Mouse (Mus musculus) forebrain, embryonic 16.5 days (tissue): ENCODE data around the gene Nr2c2ap. TPM values are rescaled to one million over a fixed set of nuclear protein-coding genes. Genes with fewer than 3 reads are reported as not detected.

Experiments
- ATAC-seq: fragments of 200-750 bp; cut with Nextera tagmentation; 2 replicates; pipeline ENCODE4 v1.8.0; 2017; ENCODE audit warnings: mild to moderate bottlenecking, moderate library complexity
- H3K27ac ChIP-seq: fragments of 300-500 bp; sonication (generic); 2 replicates; pipeline ENCODE4 v1.5.1; 2014; ENCODE audit warnings: low read length, control low read depth
- H3K27me3 ChIP-seq: fragments of 300-500 bp; sonication (generic); replicated peaks from 2 replicates; pipeline ENCODE4 v1.6.1; 2014; ENCODE audit warnings: low read length; ENCODE audit not compliant: control insufficient read depth, insufficient read depth
- H3K36me3 ChIP-seq: fragments of 300-500 bp; sonication (generic); 2 replicates; pipeline ENCODE4 v1.6.1; 2014; ENCODE audit not compliant: control insufficient read depth, insufficient read depth
- H3K4me1 ChIP-seq: fragments of 300-500 bp; sonication (generic); replicated peaks from 2 replicates; pipeline ENCODE4 v1.6.1; 2014; ENCODE audit warnings: low read length; ENCODE audit not compliant: control insufficient read depth, insufficient read depth
- H3K4me2 ChIP-seq: fragments of 300-500 bp; sonication (generic); 2 replicates; pipeline ENCODE4 v1.6.1; 2014; ENCODE audit warnings: mild to moderate bottlenecking, low read length, control low read depth
- H3K4me3 ChIP-seq: fragments of 300-500 bp; sonication (generic); replicated peaks from 2 replicates; pipeline ENCODE4 v1.5.1; 2014; ENCODE audit warnings: mild to moderate bottlenecking, low read length, control low read depth
- H3K9ac ChIP-seq: fragments of 300-500 bp; sonication (generic); replicated peaks from 2 replicates; pipeline ENCODE4 v1.6.1; 2014; ENCODE audit warnings: low read depth, low read length, control low read depth
- H3K9me3 ChIP-seq: fragments of 300-500 bp; sonication (generic); 2 replicates; pipeline ENCODE4 v1.6.1; 2016; ENCODE audit warnings: low read length; ENCODE audit not compliant: control insufficient read depth
- WGBS: fragments of 180-500 bp; shearing (Covaris S2); extraction: QIAGEN DNeasy Blood & Tissue Kit; methylation state at CpG from one replicate; pipeline ENCODE4 v1.1.7; 2014; 5-methylcytosine and 5-hydroxymethylcytosine counted together
- polyA plus RNA-seq: library from polyadenylated mRNA; unstranded; fragments of >200 nt; fragmentation: Nextera tagmentation; extraction: Ambion mirVana; gene quantifications from 2 replicates; pipeline ENCODE4 v1.2.1, GENCODE M21; 2015

Gene Nr2c2ap
- 44.0 and 44.8 TPM in 2 replicates for polyA plus RNA-seq

DNA sequence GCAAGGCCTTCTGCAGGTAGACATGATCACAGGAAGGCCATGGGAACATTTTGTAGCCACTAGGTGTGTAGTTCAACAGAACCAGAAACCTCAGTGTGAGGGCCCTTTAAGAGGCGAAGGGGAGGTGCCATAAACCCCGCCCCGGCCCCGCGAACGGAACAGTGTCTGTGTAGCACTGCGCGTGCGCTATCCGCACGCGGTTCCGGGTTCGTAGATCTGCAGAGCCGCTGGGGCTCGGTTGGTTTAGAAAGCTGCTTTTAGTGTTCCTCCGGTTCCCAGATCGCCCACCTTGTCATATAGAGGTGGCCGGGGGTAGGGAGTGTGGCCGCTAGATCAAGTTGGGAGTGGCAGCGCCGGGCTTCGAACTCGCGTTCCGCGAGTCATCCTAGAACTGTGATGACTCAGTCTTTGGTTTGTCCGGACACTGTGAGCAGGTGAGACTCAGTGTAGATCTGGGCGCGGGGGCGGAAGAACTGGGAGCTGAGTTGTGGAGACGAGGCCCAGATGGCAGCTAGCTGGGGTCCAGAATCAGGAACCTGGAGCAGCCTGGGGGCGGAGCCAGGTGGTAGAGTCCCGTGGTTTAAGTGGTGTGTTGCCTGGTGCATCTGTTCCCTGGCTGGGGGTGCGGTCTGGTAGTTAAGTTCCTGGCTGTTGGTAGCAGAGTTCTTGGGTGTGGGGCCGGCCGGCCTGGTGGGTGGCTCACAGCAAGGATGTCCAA lies at the start of gene Nr2c2ap:
Gene Nr2c2ap, plus strand, starts transcription at position 168 of the 718 bp plus-strand sequence.
- H3K4me2 ChIP-seq = peak within 1 kb of the TSS; percentile 61
- H3K27ac ChIP-seq = peak within 1 kb of the TSS; percentile 71
- H3K9ac ChIP-seq = peak within 1 kb of the TSS; percentile 63
- no peaks in the 10 kb centered on the region for H3K27me3 ChIP-seq
- peak within 1 kb of the TSS; percentile 80 for H3K4me3 ChIP-seq
- no peaks in the 10 kb centered on the region for H3K9me3 ChIP-seq
- peaks cover 30% of the 10 kb centered on the region for H3K4me1 ChIP-seq
- peaks cover 15% of the 10 kb centered on the region for H3K36me3 ChIP-seq
- peak; percentile 85 for ATAC-seq
- WGBS = under 1% methylated on average over 37 of the region's 37 CpGs

DNA sequence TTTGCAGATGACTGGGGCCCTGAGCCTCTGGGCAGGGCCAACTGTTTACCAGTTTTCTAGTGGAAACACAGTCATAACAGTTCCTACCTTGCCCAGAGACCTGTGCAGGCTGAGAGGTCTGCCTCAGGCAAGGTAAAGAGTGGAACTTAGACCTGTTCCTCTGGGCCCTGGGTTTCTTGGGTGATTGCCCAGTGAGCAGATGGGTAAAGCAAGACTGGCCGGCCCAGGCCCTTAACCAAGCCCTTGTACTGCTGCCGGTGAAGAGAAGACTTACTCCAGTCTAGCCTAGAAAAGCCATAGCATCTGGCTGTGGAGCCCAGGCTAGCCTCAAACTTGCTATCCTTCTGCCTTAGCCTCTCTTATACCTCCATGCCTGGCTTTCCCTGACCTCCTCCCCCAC lies 49.2 kb upstream of the Nr2c2ap start:
- no peak for ATAC-seq
- no peak overlapping the region for H3K9ac ChIP-seq
- H3K9me3 ChIP-seq = no peaks in the 10 kb centered on the region
- H3K4me3 ChIP-seq = no peak overlapping the region
- 98% methylated on average over 2 of the region's 2 CpGs for WGBS
- H3K4me2 ChIP-seq = no peak overlapping the region
- H3K36me3 ChIP-seq = no peaks in the 10 kb centered on the region
- no peak overlapping the region for H3K27ac ChIP-seq
- H3K27me3 ChIP-seq = peaks cover 48% of the 10 kb centered on the region
- peaks cover 19% of the 10 kb centered on the region for H3K4me1 ChIP-seq

DNA sequence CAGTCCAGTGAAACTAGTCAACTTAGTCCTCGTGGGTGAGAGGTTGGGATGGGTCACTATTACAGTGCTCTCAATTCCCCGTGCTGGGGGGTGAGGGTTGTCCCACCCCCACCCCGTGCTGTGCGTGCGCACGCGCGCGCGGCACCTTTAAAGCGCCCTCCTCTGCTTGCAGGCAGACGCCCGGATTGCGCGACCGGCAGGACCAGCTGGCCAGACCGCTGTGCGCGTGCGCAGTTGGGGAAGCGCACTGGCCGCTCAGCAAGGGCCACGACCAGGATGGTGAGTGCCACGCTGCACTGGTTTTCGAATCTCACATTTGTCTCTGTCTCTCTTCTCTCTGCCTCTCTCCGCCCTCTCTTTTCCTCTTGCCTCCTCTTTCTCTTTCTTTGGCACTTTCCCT lies 47.8 kb upstream of the Nr2c2ap start, which contains the start of gene Hapln4:
Gene Hapln4, plus strand, starts transcription at position 173 of the 400 bp plus-strand sequence.
- Histone ChIP-seq H3K27ac (no peak within 1 kb of the TSS), H3K4me3 (peak within 1 kb of the TSS; percentile 46), H3K9me3 (no peaks in the 10 kb centered on the region), H3K27me3 (peaks cover 60% of the 10 kb centered on the region), H3K9ac (peak within 1 kb of the TSS; percentile 26), H3K36me3 (no peaks in the 10 kb centered on the region), H3K4me2 (peak within 1 kb of the TSS; percentile 86), H3K4me1 (peaks cover 27% of the 10 kb centered on the region)
- ATAC-seq = no peak
- 0% methylated on average over 26 of the region's 26 CpGs for WGBS

DNA sequence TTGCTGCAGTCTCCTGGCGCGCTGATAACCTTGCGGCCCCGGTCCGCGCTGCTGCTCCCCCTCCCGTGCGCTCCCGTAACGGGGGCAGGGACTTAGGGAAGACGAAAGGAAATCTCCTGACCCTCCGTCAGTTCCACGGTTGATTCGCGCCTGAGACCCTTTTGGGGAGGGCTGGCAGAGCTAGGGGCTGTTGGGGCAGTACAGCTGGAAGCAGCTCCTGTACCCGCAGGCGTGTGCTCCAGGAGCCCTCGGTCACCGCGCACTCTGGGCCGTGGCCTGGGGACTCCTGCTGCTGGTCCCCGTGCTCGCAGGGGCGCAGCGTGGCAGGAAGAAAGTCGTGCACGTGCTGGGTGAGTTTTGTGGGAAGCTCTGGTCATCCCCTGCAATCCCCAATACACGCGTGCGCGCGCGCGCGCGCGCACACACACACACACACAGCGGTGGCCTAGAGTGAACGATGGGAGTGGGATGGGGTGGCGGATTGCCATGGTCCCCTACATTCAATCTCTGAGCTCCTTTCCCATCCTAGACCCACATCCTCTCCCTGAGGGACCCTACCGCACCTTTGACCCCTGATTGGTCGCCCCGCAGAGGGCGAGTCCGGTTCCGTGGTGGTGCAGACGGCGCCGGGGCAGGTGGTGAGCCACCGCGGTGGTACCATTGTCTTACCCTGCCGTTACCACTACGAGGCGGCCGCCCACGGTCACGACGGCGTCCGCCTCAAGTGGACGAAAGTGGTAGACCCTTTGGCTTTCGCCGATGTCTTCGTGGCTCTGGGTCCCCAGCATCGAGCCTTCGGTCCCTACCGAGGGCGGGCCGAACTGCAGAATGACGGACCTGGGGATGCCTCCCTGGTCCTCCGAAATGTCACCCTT lies 46.7 kb upstream of the Nr2c2ap start:
- Histone ChIP-seq H3K9ac (peak overlapping the region; percentile 26), H3K36me3 (no peaks in the 10 kb centered on the region), H3K4me2 (peak overlapping the region; percentile 86), H3K27me3 (peaks cover 68% of the 10 kb centered on the region), H3K4me3 (peak overlapping the region; percentile 46), H3K4me1 (peaks cover 27% of the 10 kb centered on the region), H3K9me3 (no peaks in the 10 kb centered on the region), H3K27ac (no peak overlapping the region)
- under 1% methylated on average over 71 of the region's 71 CpGs for WGBS
- ATAC-seq = no peak

DNA sequence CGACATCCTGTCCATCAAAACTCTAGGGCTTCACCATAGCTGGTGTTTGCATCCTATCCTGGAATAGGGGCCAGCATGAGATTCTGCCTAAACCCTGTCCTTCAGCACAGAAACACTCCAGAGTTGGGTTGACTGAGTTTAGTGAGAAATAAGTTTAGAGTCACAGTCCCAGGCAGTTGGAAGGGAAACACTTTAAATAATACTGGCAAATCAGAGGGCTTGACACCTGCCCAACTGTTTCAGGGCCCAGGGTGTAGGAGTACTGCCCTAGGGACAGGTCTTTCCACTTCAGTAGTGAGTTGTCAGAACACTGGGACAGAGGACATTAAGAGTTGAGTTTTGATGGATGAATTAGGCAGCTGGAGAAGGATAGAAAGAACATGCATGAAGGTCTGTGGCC lies 45.0 kb upstream of the Nr2c2ap start:
- no peak for ATAC-seq
- no peaks in the 10 kb centered on the region for H3K36me3 ChIP-seq
- H3K27ac ChIP-seq = no peak overlapping the region
- no peak overlapping the region for H3K4me3 ChIP-seq
- H3K4me2 ChIP-seq = no peak overlapping the region
- 31% methylated on average over 1 of the region's 1 CpGs for whole genome bisulfite sequencing
- peaks cover 68% of the 10 kb centered on the region for H3K27me3 ChIP-seq
- no peaks in the 10 kb centered on the region for H3K9me3 ChIP-seq
- H3K9ac ChIP-seq = no peak overlapping the region
- H3K4me1 ChIP-seq = peaks cover 27% of the 10 kb centered on the region

GRCm38 (mm10) chr8:70087237-70087636 lies 43.9 kb upstream of the Nr2c2ap start:
- Histone ChIP-seq H3K4me1 (peaks cover 27% of the 10 kb centered on the region), H3K36me3 (no peaks in the 10 kb centered on the region), H3K4me2 (no peak overlapping the region), H3K27ac (no peak overlapping the region), H3K27me3 (peaks cover 61% of the 10 kb centered on the region), H3K9me3 (no peaks in the 10 kb centered on the region), H3K4me3 (no peak overlapping the region), H3K9ac (no peak overlapping the region)
- ATAC-seq = no peak
- 5% methylated on average over 7 of the region's 7 CpGs for WGBS

GRCm38 (mm10) chr8:70087836-70088650 lies 43.1 kb upstream of the Nr2c2ap start:
- Histone ChIP-seq H3K4me1 (peaks cover 27% of the 10 kb centered on the region), H3K9ac (peak overlapping the region; percentile 51), H3K27me3 (peaks cover 56% of the 10 kb centered on the region), H3K27ac (no peak overlapping the region), H3K4me2 (peak overlapping the region; percentile 95), H3K9me3 (no peaks in the 10 kb centered on the region), H3K36me3 (no peaks in the 10 kb centered on the region), H3K4me3 (peak overlapping the region; percentile 53)
- ATAC-seq = peak; percentile 80
- WGBS = 3% methylated on average over 56 of the region's 56 CpGs

- H3K36me3 ChIP-seq = peaks cover 8% of the 10 kb centered on the region; the same call in 1 of the 2 replicates
- no peak overlapping the region for H3K9ac ChIP-seq
- peaks cover 43% of the 10 kb centered on the region for H3K27me3 ChIP-seq
- 50% methylated on average over 9 of the region's 9 CpGs for WGBS
- no peak overlapping the region for H3K4me3 ChIP-seq
- no peak overlapping the region for H3K27ac ChIP-seq
- H3K4me1 ChIP-seq = peaks cover 13% of the 10 kb centered on the region
- H3K9me3 ChIP-seq = no peaks in the 10 kb centered on the region
- no peak; the same call in 1 of the 2 replicates for ATAC-seq
- H3K4me2 ChIP-seq = no peak overlapping the region
Measured at GRCm38 (mm10) chr8:70089296-70089960, 41.7 kb upstream of the Nr2c2ap start.
